Mouse (Mus musculus) heart, postnatal 0 days (tissue): ENCODE results near the gene Gpatch8.

ENCODE experiments used
- CTCF ChIP-seq: IDR thresholded peaks from 2 replicates; pipeline ENCODE4 v1.5.1; 2016; ENCODE audit warnings: antibody characterized with exemption, control low read depth, low read depth
- EP300 ChIP-seq: IDR thresholded peaks from 2 replicates; pipeline ENCODE4 v1.6.1; 2016; ENCODE audit warnings: antibody characterized with exemption, low read depth

- TF ChIP-seq EP300 = no peak
- no peak for TF ChIP-seq CTCF
Measured at GRCm38 (mm10) chr11:102595341-102595820, 39.2 kb upstream of the Gpatch8 start.
